Mouse (Mus musculus): Measurements from ENCODE around the gene Dbndd1. TPM values are rescaled to one million over a fixed set of nuclear protein-coding genes. Genes with fewer than 3 reads are reported as not detected.
"Not testable (repeated sequence)": the region's sequence is repeated elsewhere in the genome, so short reads cannot be mapped to it uniquely, and the experiment has no call there.

Gene Dbndd1
- 1.0 and 1.1 TPM in 2 replicates for polyA plus RNA-seq (2012; rRNA removed)

DNA sequence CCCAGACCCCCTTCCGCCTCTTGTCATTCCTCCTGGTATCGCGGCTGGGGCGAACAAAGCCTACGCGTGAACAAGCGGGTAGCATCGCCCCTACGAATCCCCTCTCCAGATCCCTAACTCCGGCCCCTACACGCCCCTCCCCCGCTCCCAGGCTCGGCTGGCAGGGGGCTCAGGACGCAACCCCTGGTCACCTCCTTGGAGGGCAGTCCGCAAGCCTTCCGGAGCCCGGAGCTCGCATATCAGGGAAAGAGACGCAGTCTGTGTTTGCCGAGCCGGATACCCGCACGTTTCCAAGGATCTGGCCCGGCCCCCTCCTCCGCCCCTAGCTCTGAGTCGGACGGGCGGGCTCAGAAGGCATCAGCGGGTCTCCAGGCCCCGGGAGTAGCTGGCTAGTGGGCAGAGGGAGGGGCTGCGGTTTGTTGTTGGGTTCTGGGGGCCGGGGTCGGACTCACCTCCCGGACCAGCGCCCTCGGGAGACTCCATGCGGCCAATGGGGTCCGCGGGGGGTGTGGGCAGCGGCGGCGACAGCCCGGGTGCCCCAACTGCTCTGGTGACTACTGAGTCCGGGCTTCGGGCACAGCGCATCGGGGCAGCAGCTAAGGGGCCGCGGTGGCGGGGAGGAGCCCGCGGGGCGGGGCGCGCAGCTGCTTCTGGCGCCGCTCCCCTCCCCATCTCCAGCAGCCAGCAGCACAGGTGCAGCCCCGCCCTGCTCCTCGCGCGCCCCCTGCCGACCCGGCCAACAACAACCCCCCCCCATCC, at the start of gene Dbndd1:
Dbndd1 (minus strand) TSS at position 683 of the 759 bp plus-strand sequence.
- no peak for DNase-seq (ENCODE audit: low spot score)

DNA sequence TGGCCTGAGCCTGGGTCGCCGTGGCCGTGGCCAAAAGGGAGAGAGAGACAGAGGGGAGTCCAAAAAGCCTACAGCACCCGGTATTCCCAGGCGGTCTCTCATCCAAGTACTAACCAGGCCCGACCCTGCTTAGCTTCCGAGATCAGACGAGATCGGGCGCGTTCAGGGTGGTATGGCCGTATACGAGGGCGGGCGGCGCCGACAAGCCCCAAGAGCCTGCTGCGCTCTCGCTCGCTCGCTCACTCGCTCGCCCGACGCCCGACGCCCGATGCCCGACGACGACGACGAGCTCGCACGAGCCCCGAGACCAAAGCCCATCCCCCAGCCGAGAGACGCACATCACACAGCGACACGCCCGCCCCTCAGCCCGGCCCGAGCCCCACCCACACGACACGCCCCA, 49.0 kb upstream of the Dbndd1 start:
- DNase-seq (ENCODE audit: low spot score), result not testable (repeated sequence)

DNA sequence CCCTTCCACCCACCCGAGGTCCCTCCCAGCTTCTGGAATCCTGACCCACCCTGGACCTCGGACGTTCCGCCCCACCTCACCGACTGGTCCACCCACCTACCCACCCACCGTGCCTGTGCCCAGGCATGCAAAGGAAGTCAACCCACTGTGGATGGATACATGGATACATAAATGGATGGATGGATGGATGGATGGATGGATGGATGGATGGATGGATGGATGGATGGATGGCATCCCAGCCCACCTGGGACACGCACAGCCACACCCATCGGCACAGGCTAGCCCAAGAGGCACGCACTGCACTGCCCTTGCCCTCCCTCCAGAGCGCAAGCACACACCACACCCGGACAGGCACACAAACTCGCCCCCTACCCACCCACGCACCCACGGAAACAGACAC, 22.4 kb upstream of the Dbndd1 start:
- peak; percentile 43 for DNase-seq (ENCODE audit: low spot score)

DNA sequence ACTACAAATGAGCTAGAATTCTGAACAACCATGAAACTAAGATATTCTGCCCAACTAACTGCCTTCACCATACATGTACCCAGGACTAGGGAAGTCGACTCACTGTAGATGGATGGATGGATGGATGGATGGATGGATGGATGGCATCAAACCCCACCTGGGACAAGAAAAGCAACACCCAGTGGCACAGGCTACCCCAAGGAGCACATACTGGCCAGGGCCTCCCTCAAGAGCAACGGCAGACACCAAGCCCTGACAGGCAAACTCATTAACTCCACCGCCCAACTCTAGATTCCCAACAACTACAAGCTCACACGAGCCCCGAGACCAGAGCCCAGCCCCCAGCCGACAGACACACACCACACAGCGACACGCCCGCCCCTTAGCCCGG, 21.7 kb upstream of the Dbndd1 start:
- no peak for DNase-seq (ENCODE audit: low spot score)

DNA sequence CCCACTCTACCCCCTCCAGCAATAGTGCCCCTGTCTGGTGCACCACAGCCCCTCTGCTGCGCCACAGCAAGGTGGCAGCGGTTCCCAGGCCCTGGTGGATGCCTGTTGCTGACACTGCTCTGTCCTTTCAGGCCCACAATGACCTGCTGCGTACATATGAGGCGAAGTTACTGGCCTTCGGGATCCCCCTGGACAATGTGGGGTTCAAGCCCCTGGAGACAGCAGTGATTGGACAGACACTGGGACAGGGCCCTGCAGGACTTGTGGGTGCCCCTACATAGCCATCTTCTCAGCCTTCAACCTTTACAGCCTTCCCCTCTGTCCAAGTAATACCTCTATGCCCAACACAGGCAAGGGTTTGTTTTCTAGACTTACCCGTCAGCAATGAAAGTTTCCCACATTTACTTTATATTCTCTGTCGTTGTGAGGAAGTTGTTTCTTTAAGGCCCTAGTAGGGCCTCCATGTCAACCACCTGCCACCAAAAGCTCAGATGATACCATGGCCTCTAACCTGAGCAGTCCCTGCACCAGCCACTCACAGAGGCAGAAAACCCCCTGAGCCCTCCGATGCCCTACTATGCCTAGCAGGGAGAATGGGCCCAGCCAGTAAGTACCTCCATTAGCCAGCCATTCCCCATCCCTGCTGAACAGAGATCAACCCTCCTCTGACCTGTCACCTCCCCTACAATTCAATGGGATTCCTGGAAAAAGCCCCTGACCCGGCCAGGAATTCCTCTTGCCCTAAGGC, 21.2 kb upstream of the Dbndd1 start:
- no peak for DNase-seq (ENCODE audit: low spot score)

DNA sequence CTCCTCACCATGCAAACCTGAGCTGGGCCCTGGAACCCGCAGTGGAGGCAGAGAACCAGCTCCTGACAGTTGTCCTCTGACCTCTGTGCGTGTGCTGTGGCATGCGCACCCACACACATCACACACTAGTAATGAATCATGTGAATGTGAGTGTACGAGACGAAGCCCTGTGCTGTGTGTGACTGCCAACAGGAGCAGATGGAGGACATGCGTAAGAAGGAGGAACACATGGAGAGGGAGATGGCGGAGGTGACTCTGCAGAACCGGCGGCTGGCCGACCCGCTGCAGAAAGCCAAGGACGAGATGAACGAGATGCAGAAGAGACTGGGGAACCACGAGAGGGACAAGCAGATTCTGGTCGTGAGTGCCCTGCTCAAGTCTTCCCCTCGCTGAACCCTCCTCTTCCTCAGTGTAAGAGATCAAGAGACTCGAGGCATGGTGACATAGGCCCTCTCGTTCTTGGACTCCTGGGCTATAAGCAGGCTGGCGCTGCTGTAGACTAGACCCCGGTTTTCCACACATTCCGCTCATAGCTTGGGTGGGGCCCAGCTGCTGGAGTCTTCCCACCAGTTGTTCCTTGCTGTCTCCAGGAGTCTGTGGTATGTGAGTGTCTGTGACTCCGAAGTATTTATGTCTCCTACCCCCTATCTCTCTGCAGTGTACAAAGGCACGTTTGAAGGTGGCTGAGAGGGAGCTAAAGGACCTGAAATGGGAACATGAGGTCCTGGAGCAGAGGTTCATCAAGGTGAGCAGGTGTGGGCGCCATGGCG, 12.6 kb upstream of the Dbndd1 start:
- DNase-seq (ENCODE audit: low spot score), result no peak

DNA sequence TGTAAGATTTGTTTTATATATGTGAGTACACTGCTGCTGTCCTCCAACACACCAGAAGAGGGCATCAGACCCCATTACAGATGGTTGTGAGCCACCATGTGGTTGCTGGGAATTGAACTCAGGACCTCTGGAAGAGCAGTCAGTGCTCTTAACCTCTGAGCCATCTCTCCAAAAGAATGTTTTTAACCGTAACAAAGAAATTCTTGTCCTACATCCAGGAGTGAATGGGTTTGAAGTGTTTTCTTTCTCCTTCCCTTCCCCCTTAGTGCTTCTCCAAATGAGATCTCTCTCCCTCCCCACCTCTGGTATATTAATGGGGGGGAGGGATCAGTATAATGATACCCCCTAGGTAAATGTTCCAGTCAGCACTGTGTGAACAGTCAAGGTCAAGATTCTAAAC, 4.8 kb upstream of the Dbndd1 start:
- not testable (repeated sequence) for DNase-seq (ENCODE audit: low spot score)

DNA sequence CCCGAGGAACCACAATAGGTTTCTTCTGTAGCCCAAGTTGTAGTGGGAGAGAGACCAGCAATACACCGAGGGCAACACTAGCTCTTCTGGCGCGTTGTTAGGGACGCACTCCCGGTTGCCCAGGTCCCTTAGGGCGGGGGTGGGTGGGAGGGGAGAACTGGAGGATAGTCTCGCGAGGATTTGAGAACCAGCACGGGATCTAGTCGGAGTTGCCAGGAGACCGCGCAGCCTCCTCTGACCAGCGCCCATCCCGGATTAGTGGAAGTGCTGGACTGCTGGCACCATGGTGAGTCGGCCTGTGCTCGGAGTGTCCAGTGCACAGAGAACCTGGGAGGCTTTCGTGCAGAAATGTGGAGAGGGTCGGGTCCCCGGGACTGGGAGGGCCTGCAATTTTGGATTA, 3.4 kb upstream of the Dbndd1 start, which contains the start of gene Gas8:
Gas8 (plus strand) TSS at position 168 of the 400 bp plus-strand sequence.
- DNase-seq (ENCODE audit: low spot score), result peak; percentile 62

GRCm38 (mm10) chr8:123518172-123518571, 2.9 kb upstream of the Dbndd1 start:
- DNase-seq (ENCODE audit: low spot score), result no peak

GRCm38 (mm10) chr8:123516596-123516995, 1.3 kb upstream of the Dbndd1 start:
- no peak for DNase-seq (ENCODE audit: low spot score)

DNA sequence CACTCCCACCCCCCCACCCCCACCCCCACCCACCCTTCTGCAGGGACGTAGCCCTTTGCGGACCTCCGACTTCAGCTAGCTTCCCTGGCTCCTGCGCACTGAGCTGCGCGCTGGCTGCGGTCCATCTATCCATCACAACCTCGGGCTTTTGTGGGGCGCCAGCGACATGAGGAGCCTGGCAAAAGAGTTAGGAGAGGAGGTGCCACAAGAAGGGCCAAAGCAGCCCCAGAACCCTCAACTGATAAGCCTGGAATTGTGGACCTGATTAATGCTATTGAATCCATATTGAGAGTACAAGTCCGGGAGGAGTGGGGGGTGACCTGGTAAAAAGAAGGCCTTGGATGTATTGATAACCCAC, 256 bp upstream of the Dbndd1 start:
- DNase-seq (ENCODE audit: low spot score), result no peak

DNA sequence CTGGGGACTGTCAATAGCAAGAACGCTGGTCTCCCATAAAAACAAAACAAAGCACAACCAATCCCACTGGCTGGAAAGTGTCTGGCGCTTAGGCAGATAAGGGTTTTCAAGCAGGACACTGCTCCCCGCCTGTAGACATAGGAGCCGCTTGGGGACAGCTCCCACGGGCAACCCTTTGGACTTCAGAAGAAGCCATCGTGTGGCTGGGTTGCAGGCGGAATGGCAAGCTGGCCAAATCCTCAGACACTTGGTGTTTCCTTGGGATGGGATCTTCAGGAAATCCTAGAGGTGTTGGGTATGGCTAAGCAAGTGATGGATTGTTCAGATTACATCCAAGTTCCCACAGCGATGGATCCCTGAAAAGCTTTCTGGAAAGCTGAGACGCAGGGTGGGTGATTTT, 1.1 kb downstream of the Dbndd1 start:
- no peak for DNase-seq (ENCODE audit: low spot score)

- DNase-seq (ENCODE audit: low spot score), result no peak
These were observed 4.4 kb downstream of the Dbndd1 start for GRCm38 (mm10) chr8:123510819-123511218.

DNA sequence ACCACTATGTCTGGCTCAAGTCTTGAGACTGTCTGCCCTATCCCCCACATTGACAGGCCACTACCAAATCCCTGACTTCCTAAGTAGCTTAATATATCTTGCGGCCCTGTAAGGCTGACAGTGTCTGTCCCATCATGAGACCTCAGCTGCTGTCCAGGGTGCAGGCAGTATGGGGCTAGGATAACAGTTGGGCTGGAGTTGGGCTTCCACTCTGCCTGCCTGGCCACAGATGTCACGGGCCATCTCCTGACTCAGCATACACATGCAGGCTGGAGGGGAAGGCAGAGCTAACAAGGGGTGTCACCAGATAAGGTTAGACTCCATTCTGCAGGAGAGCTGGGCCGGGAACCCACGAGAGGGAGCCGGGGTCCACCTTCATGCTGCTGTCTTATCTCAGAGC, 8.1 kb downstream of the Dbndd1 start:
- DNase-seq (ENCODE audit: low spot score), result no peak

DNA sequence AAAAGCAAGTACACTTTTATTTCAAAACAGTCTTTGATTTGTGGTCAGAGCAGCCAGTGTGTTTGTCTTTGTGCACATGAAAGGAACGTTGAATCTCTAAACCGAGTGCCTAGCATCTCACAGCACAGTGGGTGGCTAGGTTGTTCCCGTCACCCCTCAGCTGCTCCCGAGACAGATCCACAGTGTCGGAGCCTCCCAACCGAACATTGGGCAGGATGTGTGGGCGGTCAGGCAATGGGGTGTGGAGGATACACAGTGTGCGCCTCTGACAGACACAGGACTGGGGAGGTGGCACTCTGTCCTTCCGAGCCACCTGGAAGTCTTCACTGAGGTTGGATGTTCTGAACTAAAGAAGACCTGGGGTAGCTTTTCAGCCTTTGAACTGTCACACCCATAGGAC, 9.6 kb downstream of the Dbndd1 start:
- no peak for DNase-seq (ENCODE audit: low spot score)

DNA sequence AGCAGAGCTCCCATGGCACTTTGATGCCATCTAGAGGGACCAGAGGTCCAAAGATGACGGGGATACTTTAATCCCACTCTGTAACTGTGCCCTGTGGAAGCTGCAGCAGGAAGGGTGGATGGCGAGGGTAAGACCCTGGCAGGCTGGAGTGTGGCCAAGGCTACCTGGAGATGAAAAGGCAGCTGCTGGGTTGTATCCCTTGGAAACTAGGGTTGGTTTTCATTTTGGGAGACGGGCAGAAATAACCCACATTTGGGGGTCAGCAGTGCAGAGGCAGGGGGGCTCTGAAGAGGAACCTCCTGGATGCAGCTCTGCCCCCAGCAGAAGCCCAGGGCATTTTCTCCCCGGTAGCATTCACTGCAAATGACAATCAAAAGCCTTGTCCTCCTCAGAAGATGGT, 10.0 kb downstream of the Dbndd1 start:
- DNase-seq (ENCODE audit: low spot score), result no peak

DNA sequence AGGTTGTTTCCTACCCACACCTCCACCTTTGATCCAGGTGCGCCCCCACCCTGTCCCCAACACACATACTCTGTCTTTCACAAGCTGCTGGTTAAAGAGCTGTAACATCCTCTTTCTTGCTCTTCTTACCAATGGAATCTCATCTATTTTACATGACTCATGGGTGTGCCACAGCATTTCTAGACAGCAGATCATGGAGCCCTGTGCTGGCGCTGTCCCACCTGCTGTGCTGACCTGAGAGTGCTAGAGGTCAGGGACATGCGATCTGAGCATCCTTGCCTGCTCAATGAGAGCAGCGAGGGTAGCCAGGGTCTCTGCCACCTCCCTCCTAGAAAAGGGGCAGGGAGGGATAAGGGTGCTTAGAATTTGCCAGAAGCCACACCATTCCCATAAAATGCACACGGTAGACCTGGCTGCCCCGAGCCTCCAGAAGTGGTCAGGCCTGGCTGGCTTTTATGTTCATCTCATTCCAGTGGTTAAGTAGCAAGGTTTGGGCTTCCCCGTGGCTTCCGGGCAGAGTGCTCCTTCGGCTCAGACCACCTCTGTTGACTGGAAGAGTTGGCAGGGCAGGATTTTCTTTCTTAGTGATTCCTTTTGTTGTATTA, 10.6 kb downstream of the Dbndd1 start:
- DNase-seq (ENCODE audit: low spot score), result no peak

DNA sequence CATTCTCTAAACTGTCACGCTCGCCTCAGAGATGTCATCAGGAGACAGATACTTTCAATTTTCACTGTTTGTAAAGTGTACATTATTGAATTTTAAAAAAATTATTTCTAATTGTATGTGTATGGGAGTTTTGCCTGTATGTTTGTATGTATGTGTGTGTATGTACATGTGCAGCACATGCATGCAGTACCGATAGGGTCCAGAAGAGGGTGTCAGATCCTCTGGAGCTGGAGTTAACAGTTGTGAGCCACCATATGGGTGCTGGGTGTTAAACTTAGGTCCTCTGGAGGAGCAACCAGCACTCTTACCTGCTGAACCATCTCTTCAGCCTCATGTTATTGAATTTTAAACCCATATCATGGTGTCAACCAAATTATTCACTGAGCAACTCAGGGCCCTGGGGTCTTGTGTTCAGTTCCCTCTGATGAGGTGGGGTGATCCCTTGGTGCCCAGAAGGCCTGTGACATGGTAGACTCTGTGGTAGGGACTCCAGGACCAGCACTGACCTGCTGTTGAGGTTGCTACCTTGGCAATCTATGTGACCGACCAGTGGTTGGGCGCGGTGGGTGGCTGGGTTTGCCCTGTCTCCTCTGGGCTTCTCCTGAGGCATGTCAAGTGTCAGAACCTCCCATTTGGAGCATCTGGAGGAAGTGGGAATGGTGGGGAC, 11.3 kb downstream of the Dbndd1 start:
- no peak for DNase-seq (ENCODE audit: low spot score)

DNA sequence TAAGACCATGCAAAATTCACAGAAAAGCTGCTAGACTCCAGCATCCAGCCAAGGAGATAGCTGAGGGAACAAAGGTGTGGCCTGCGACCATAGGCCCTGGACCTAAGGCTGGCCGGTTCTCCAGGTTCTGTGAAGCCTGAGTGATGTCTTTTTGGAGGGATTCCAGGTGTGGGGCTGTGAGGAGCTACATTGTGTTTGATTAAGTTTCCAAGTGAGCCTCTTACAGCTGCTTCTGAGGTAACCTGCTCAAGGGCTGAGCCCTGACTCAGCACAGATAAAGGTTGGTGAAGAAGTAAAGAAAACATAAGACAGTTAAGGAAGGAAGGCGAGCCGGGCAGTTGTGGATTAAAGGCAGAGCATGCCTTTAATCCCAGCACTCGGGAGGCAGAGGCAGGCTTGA, 13.1 kb downstream of the Dbndd1 start:
- no peak for DNase-seq (ENCODE audit: low spot score)

DNA sequence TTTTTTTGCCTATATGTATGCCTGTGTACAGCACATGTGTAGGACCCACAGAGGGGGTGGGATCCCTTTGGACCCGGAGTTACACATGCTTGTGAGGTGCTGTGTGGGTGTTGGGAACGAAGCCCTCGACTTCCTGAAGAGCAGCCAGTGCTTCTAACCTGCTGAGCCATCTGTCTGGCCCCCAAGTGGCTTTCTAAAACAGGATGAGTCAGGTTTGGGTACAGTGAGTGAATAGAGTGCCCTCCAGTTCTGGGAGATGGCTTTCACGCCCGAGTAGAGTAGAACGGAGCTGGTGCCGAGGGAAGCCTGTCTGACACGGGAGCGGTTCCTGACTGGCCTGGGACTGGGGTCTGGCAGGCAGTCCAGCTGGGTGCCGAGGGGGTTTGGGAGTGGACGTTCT, 15.7 kb downstream of the Dbndd1 start:
- no peak for DNase-seq (ENCODE audit: low spot score)

DNA sequence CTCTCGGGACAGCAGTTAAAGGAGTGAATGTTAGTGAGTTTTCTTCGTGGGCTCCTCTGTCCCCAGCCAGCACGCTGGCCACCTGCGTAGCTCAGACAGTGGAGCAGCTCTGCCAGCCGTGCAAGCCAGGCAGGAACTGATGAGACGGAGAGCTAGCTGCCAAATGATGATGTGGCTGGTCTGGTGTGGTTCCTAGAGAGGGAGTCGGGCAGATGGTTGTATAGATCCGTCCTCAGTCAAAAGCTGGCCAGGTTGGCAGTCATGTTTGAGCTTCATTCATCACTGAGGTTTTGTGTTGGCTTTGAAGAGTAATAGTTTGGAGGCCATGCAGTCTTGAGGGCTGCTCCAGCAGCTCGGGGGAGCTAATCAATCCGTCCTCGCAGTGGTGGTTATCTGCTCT, 16.3 kb downstream of the Dbndd1 start:
- no peak for DNase-seq (ENCODE audit: low spot score)

DNA sequence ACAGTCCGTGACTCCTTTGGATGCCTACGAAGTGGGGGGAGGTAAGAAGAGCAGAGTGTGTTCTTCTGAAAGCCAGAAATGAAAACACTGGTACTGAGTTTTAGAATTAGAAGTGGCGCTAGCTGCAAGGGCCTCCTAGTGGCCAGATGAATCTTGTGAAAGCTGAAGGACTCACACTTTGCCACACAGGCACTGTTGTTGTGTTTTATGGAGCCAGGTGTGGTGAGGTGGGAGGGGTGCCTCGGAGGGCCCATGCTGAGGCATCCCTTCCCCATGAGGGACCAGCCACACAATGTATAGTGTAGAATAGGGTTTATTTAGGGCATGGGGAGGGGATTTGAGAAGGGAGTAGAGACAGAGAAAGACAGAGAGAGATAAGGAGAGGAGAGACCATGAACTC, 17.6 kb downstream of the Dbndd1 start:
- no peak for DNase-seq (ENCODE audit: low spot score)
